Mouse (Mus musculus): Measurements from ENCODE around the gene Trafd1. TPM values are rescaled to one million over a fixed set of nuclear protein-coding genes. Genes with fewer than 3 reads are reported as not detected.
"Not testable (repeated sequence)": the region's sequence is repeated elsewhere in the genome, so short reads cannot be mapped to it uniquely, and the experiment has no call there.

The Trafd1 gene
- polyA plus RNA-seq, 1 experiment, result 48.6 TPM

DNA sequence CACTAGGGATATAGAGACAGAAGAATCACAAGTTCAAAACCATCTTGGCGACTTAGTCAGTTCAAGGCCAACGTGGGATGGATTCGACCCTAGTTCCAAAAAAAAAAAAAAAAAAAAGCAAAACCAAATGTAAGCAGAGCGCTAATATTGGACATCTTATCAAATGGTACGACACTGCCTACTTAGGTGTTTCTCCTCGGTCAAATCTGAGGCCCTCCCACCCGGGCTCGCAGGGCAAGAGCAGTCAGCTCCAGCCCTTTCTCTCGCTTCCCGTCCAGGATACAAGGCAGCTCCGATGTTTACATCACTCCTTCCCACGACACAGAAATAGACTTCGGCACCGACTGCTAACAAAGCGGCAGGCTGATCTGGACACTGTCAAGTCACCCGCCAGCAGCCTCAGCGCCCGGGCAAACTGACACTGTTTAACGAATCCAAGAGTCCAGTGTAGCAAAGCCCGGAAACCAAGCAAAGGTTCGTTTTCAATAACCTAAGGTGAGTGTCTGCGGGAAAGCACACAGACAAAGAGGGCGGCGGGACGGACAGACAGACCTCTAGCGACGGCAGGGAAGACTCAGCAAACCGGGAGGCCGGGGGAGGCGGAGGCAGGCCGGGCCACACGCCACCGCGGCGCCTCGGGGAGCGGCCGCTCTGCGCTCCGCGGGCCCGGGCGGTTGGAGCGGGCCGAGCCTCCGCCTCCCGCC is 523 bp downstream of the Trafd1 start:
- Histone ChIP-seq H3K36me3 (ENCODE audit: control insufficient read depth, insufficient read depth, low read length) (no peaks in the 10 kb centered on the region), H3K27ac (ENCODE audit: insufficient read depth, low read depth, low read length) (peak overlapping the region; percentile 89), H3K27me3 (replicated peaks; ENCODE audit: control insufficient read depth, insufficient read depth, low read length) (no peaks in the 10 kb centered on the region), H3K4me1 (ENCODE audit: control insufficient read depth, insufficient read depth, low read length) (no peaks in the 10 kb centered on the region; the same call in 1 of the 2 replicates), H3K4me3 (ENCODE audit: insufficient read depth, low read depth, low read length) (peak overlapping the region; percentile 87)
- TF ChIP-seq POLR2A (IDR thresholded peaks at IDR 0.05; ENCODE audit: low read depth, low read length), result no peak
- TF ChIP-seq CTCF (conservative IDR thresholded peaks at IDR 0.05; ENCODE audit: insufficient read depth, insufficient read length, low read depth, low read length), result no peak
- DNase-seq, result no peak
- WGBS, result 2% methylated on average over 46 of the region's 47 CpGs

GRCm38 (mm10) chr5:121383857-121384756 is 1.3 kb downstream of the Trafd1 start:
- no peaks in the 10 kb centered on the region; the same call in 1 of the 2 replicates for H3K4me1 ChIP-seq (ENCODE audit: control insufficient read depth, insufficient read depth, low read length)
- 42% methylated on average over 10 of the region's 10 CpGs for WGBS
- peak overlapping the region; percentile 89; the same call in 1 of the 2 replicates for H3K27ac ChIP-seq (ENCODE audit: insufficient read depth, low read depth, low read length)
- DNase-seq, result peak; percentile 33
- H3K4me3 ChIP-seq (ENCODE audit: insufficient read depth, low read depth, low read length), result peak overlapping the region; percentile 87
- no peaks in the 10 kb centered on the region for H3K27me3 ChIP-seq (replicated peaks; ENCODE audit: control insufficient read depth, insufficient read depth, low read length)
- H3K36me3 ChIP-seq (ENCODE audit: control insufficient read depth, insufficient read depth, low read length), result no peaks in the 10 kb centered on the region
- TF ChIP-seq POLR2A (IDR thresholded peaks at IDR 0.05; ENCODE audit: low read depth, low read length) (no peak), CTCF (conservative IDR thresholded peaks at IDR 0.05; ENCODE audit: insufficient read depth, insufficient read length, low read depth, low read length) (no peak)

DNA sequence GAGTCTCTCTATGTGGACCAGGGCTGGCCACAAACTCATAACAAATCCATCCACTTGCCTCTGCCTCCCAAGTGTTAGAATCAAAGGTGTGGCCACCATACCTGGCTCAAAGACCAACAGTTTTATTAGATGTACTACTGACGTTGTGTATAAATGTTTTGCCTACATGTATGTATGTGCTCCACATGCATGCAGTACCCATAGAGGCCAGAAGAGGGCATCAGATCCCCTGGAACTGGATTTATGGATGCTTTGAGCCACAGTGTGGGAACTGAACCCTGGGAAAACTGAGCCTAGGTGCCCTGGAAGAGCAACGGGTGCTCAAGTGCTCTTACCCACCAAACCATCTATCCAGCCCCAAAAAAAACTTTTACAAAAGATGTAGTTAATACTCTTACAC is 4.7 kb downstream of the Trafd1 start:
- no peaks in the 10 kb centered on the region for H3K36me3 ChIP-seq (ENCODE audit: control insufficient read depth, insufficient read depth, low read length)
- no peak for DNase-seq
- 98% methylated on average over 2 of the region's 2 CpGs for WGBS

GRCm38 (mm10) chr5:121378678-121379256 is 6.7 kb downstream of the Trafd1 start:
- H3K27me3 ChIP-seq (replicated peaks; ENCODE audit: control insufficient read depth, insufficient read depth, low read length), result no peaks in the 10 kb centered on the region
- no peaks in the 10 kb centered on the region for H3K36me3 ChIP-seq (ENCODE audit: control insufficient read depth, insufficient read depth, low read length)
- TF ChIP-seq CTCF (conservative IDR thresholded peaks at IDR 0.05; ENCODE audit: insufficient read depth, insufficient read length, low read depth, low read length) (no peak), POLR2A (IDR thresholded peaks at IDR 0.05; ENCODE audit: low read depth, low read length) (no peak)
- 87% methylated on average over 13 of the region's 13 CpGs for WGBS
- H3K4me3 ChIP-seq (ENCODE audit: insufficient read depth, low read depth, low read length), result no peak overlapping the region
- H3K27ac ChIP-seq (ENCODE audit: insufficient read depth, low read depth, low read length), result no peak overlapping the region
- DNase-seq, result no peak
- H3K4me1 ChIP-seq (ENCODE audit: control insufficient read depth, insufficient read depth, low read length), result no peaks in the 10 kb centered on the region

More for the DNA sequence above, 4.7 kb downstream of the Trafd1 start:
- Histone ChIP-seq H3K27ac (ENCODE audit: insufficient read depth, low read depth, low read length) (no peak overlapping the region), H3K27me3 (replicated peaks; ENCODE audit: control insufficient read depth, insufficient read depth, low read length) (no peaks in the 10 kb centered on the region), H3K4me1 (ENCODE audit: control insufficient read depth, insufficient read depth, low read length) (no peaks in the 10 kb centered on the region; the same call in 1 of the 2 replicates), H3K4me3 (ENCODE audit: insufficient read depth, low read depth, low read length) (no peak overlapping the region)
- TF ChIP-seq CTCF (conservative IDR thresholded peaks at IDR 0.05; ENCODE audit: insufficient read depth, insufficient read length, low read depth, low read length) (peak; percentile 24; the same call in 1 of the 2 replicates), POLR2A (IDR thresholded peaks at IDR 0.05; ENCODE audit: low read depth, low read length) (no peak)

DNA sequence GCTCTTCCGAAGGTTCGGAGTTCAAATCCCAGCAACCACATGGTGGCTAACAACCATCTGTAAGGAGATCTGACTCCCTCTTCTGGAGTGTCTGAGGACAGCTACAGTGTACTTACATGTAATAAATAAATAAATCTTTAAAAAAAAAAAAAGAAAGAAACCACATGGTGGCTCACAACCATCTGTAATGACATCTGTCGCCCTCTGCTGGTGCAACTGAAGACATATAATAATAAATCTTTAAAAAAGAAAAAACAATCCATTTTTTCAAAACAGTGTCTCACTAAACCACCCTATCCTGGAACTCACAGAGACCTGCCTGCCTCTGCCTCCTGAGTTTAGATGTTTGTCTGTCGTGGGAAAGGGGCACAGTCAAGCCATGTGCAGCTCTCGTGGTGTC is 8.5 kb downstream of the Trafd1 start:
- WGBS, result 77% methylated on average over 5 of the region's 5 CpGs
- not testable (repeated sequence) for H3K36me3 ChIP-seq (ENCODE audit: control insufficient read depth, insufficient read depth, low read length); H3K4me1 ChIP-seq (ENCODE audit: control insufficient read depth, insufficient read depth, low read length); H3K27ac ChIP-seq (ENCODE audit: insufficient read depth, low read depth, low read length); H3K27me3 ChIP-seq (replicated peaks; ENCODE audit: control insufficient read depth, insufficient read depth, low read length); H3K4me3 ChIP-seq (ENCODE audit: insufficient read depth, low read depth, low read length)
- peak; percentile 35 for DNase-seq

- no peaks in the 10 kb centered on the region for H3K4me1 ChIP-seq (ENCODE audit: control insufficient read depth, insufficient read depth, low read length)
- no peak overlapping the region for H3K27ac ChIP-seq (ENCODE audit: insufficient read depth, low read depth, low read length)
- H3K27me3 ChIP-seq (replicated peaks; ENCODE audit: control insufficient read depth, insufficient read depth, low read length), result no peaks in the 10 kb centered on the region
- no peak for TF ChIP-seq CTCF (conservative IDR thresholded peaks at IDR 0.05; ENCODE audit: insufficient read depth, insufficient read length, low read depth, low read length)
- TF ChIP-seq POLR2A (IDR thresholded peaks at IDR 0.05; ENCODE audit: low read depth, low read length), result no peak
- no peak overlapping the region for H3K4me3 ChIP-seq (ENCODE audit: insufficient read depth, low read depth, low read length)
- no peak for DNase-seq
- 0 out of 2 replicates have a peak, but pooled peaks cover 2% of the 10 kb centered on the region for H3K36me3 ChIP-seq (ENCODE audit: control insufficient read depth, insufficient read depth, low read length)
- 94% methylated on average over 3 of the region's 3 CpGs for WGBS
Observed at GRCm38 (mm10) chr5:121374790-121375189, 10.6 kb downstream of the Trafd1 start.

DNA sequence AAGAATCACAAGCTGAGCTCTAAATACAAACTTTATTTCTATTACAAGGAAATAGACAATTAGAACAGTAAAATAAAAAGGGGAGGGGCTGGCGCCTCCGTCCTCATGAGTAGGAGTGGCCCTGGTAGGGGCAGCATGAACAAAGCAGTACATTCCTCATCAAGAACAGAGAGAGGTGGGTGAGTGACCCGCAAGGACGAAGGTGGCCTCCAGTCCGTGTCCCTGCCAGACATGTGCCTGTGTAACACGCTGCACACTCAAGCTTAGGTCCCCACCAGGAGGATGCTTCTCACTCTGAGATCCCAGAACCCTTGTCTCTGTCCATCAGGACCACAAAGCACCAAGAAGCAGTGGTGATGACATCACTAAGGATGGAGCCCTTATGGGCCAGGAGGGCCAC is 13.7 kb downstream of the Trafd1 start:
- DNase-seq, result no peak
- Histone ChIP-seq H3K27me3 (replicated peaks; ENCODE audit: control insufficient read depth, insufficient read depth, low read length) (no peaks in the 10 kb centered on the region), H3K27ac (ENCODE audit: insufficient read depth, low read depth, low read length) (no peak overlapping the region), H3K4me3 (ENCODE audit: insufficient read depth, low read depth, low read length) (no peak overlapping the region), H3K4me1 (ENCODE audit: control insufficient read depth, insufficient read depth, low read length) (no peaks in the 10 kb centered on the region), H3K36me3 (ENCODE audit: control insufficient read depth, insufficient read depth, low read length) (0 out of 2 replicates have a peak, but pooled peaks cover 2% of the 10 kb centered on the region)
- WGBS, result 88% methylated on average over 6 of the region's 6 CpGs
- no peak for TF ChIP-seq CTCF (conservative IDR thresholded peaks at IDR 0.05; ENCODE audit: insufficient read depth, insufficient read length, low read depth, low read length)
- no peak for TF ChIP-seq POLR2A (IDR thresholded peaks at IDR 0.05; ENCODE audit: low read depth, low read length)
